Mouse (Mus musculus) intestine, embryonic 15.5 days (tissue): Measurements from ENCODE around the gene P2rx7. TPM values are rescaled to one million over a fixed set of nuclear protein-coding genes. Genes with fewer than 3 reads are reported as not detected.
"Not testable (repeated sequence)": the region's sequence is repeated elsewhere in the genome, so short reads cannot be mapped to it uniquely, and the experiment has no call there.

ENCODE experiments used
- ATAC-seq: fragments of 200-750 bp; cut with Nextera tagmentation; 2 replicates; pipeline ENCODE4 v1.8.0; 2017; ENCODE audit warnings: moderate TSS enrichment, moderate library complexity
- H3K27ac ChIP-seq: fragments of 300-500 bp; sonication (generic); 2 replicates; pipeline ENCODE4 v1.5.1; 2015; ENCODE audit warnings: mild to moderate bottlenecking, inconsistent platforms
- H3K27me3 ChIP-seq: fragments of 300-500 bp; sonication (generic); replicated peaks from 2 replicates; pipeline ENCODE4 v1.6.1; 2015; ENCODE audit warnings: inconsistent platforms
- H3K36me3 ChIP-seq: fragments of 300-500 bp; sonication (generic); 2 replicates; pipeline ENCODE4 v1.6.1; 2015; ENCODE audit warnings: inconsistent platforms
- H3K4me1 ChIP-seq: fragments of 300-500 bp; sonication (generic); replicated peaks from 2 replicates; pipeline ENCODE4 v1.6.1; 2015; ENCODE audit warnings: inconsistent platforms
- H3K4me2 ChIP-seq: fragments of 300-500 bp; sonication (generic); replicated peaks from 2 replicates; pipeline ENCODE4 v1.6.1; 2015; ENCODE audit warnings: mild to moderate bottlenecking, inconsistent platforms
- H3K4me3 ChIP-seq: fragments of 300-500 bp; sonication (generic); replicated peaks from 2 replicates; pipeline ENCODE4 v1.5.1; 2015; ENCODE audit warnings: inconsistent platforms
- H3K9ac ChIP-seq: fragments of 300-500 bp; sonication (generic); 2 replicates; pipeline ENCODE4 v1.6.1; 2015; ENCODE audit warnings: inconsistent platforms
- H3K9me3 ChIP-seq: fragments of 300-500 bp; sonication (generic); 2 replicates; pipeline ENCODE4 v1.6.1; 2016; ENCODE audit warnings: inconsistent platforms
- WGBS: fragments of 180-500 bp; shearing (Covaris S2); methylation state at CpG from one replicate; pipeline ENCODE4 v1.1.7; 2015; 5-methylcytosine and 5-hydroxymethylcytosine counted together
- polyA plus RNA-seq: library from polyadenylated mRNA; unstranded; fragments of >200 nt; fragmentation: Nextera tagmentation; extraction: Ambion mirVana; gene quantifications from 2 replicates; pipeline ENCODE4 v1.2.1, GENCODE M21; 2015

Gene P2rx7
- polyA plus RNA-seq, 1 experiment from 2014 or later = 2.5 TPM

DNA sequence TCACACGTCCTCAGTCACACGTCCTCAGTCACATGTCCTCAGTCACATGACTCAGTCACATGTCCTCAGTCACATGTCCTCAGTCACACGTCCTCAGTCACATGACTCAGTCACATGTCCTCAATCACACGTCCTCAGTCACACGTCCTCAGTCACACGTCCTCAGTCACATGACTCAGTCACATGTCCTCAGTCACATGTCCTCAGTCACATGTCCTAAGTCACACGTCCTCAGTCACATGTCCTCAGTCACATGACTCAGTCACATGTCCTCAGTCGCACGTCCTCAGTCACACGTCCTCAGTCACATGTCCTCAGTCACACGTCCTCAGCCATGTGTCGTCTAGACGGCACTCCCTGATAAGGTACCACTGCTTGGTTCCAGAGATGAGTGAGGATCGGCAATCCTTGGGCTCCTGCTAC is 4.3 kb downstream of the P2rx7 start:
- not testable (repeated sequence) for H3K36me3 ChIP-seq, H3K9me3 ChIP-seq, H3K4me1 ChIP-seq, H3K27ac ChIP-seq, H3K4me2 ChIP-seq, H3K4me3 ChIP-seq, H3K9ac ChIP-seq, ATAC-seq, H3K27me3 ChIP-seq
- WGBS = 92% methylated on average over 14 of the region's 14 CpGs

DNA sequence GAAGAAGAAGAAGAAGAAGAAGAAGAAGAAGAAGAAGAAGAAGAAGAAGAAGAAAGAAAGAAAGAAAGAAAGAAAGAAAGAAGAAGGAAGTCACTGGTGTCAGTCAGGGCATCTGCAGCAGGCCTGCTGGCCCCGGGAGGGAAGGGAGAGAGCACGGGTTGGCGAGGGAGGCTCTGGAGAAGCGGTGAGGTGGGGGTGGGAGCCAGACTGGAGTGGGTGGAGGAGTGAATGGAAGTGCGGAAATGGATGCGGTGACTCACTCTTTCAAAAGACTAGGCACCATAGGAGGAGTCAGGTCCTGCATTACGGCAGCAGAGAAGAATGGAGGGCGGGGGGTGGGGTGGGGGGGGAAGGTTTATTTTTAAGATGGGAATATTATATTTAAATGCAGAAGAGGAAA is 5.6 kb downstream of the P2rx7 start:
- no peaks in the 10 kb centered on the region for H3K36me3 ChIP-seq
- no peak overlapping the region for H3K9ac ChIP-seq
- peaks cover 10% of the 10 kb centered on the region for H3K4me1 ChIP-seq
- WGBS = 73% methylated on average over 8 of the region's 8 CpGs
- no peak overlapping the region for H3K4me2 ChIP-seq
- no peak for ATAC-seq
- H3K4me3 ChIP-seq = no peak overlapping the region
- H3K9me3 ChIP-seq = no peaks in the 10 kb centered on the region
- H3K27me3 ChIP-seq = no peaks in the 10 kb centered on the region
- no peak overlapping the region for H3K27ac ChIP-seq

DNA sequence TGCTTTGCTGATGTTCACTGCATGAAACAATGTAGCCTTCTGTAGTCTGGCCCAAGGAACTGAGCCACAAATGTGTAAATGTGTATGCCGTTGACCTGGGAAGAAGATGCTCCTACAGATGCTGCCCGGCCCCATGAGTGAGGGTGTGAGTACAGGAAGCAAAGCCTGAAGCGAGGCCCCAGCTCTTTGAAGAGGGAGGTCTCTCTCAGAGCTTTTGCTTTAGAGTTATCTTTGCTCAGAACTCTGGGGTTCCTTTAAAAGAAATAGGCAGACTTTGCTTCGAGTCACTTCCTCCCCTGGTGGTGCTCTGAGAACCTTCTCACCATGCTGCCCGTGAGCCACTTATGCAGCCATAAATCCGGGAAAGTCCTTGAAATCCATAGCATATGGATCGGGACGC is 6.4 kb downstream of the P2rx7 start:
- peaks cover 8% of the 10 kb centered on the region for H3K4me1 ChIP-seq
- no peak overlapping the region for H3K4me3 ChIP-seq
- no peaks in the 10 kb centered on the region for H3K9me3 ChIP-seq
- no peaks in the 10 kb centered on the region for H3K36me3 ChIP-seq
- H3K27ac ChIP-seq = no peak overlapping the region
- no peak overlapping the region for H3K9ac ChIP-seq
- no peak for ATAC-seq
- no peaks in the 10 kb centered on the region for H3K27me3 ChIP-seq
- WGBS = 83% methylated on average over 8 of the region's 8 CpGs
- no peak overlapping the region for H3K4me2 ChIP-seq

DNA sequence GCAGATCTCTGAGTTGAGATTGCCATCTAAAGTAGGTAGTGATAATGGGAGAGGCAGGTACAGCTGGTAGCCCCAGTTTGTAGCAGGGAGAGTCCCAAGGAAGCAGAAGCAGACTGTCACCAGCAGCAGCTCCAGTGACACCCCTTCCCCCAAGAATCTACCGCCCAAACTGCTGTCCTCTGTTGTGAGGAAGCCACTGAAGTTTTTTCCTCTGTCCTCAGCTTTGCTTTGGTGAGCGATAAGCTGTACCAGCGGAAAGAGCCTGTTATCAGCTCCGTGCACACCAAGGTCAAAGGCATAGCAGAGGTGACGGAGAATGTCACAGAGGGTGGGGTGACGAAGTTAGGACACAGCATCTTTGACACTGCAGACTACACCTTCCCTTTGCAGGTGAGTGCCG is 8.8 kb downstream of the P2rx7 start:
- Histone ChIP-seq H3K9ac (no peak overlapping the region; the same call in 1 of the 2 replicates), H3K4me1 (peaks cover 11% of the 10 kb centered on the region), H3K27ac (no peak overlapping the region), H3K4me3 (no peak overlapping the region), H3K36me3 (no peaks in the 10 kb centered on the region), H3K4me2 (no peak overlapping the region), H3K9me3 (no peaks in the 10 kb centered on the region), H3K27me3 (no peaks in the 10 kb centered on the region)
- WGBS = 65% methylated on average over 7 of the region's 7 CpGs
- peak; percentile 24; the same call in 1 of the 2 replicates for ATAC-seq

DNA sequence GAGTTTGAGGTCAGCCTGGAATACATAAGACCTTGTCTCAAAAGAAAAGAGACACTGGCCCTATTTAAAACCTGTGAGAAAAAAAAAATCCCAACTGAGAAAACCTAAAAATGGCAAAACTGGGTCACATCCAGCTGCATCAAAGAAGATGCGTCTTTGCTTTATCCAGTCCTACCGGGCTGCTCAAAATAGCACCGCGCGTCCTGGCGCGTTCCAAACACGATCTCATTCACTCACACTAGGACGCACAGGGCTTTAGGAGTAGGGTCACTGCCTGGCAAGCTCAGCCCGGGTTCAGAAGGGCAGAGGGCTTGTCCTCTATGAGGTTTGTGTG is 9.4 kb downstream of the P2rx7 start:
- H3K4me1 ChIP-seq = peaks cover 11% of the 10 kb centered on the region
- H3K9me3 ChIP-seq = no peaks in the 10 kb centered on the region
- 0 out of 2 replicates have a peak overlapping the region, but pooled peaks have one; percentile 36 for H3K27ac ChIP-seq
- whole genome bisulfite sequencing = 74% methylated on average over 10 of the region's 10 CpGs
- no peak overlapping the region for H3K4me3 ChIP-seq
- no peak for ATAC-seq
- H3K36me3 ChIP-seq = no peaks in the 10 kb centered on the region
- H3K27me3 ChIP-seq = no peaks in the 10 kb centered on the region
- H3K9ac ChIP-seq = no peak overlapping the region
- no peak overlapping the region for H3K4me2 ChIP-seq

DNA sequence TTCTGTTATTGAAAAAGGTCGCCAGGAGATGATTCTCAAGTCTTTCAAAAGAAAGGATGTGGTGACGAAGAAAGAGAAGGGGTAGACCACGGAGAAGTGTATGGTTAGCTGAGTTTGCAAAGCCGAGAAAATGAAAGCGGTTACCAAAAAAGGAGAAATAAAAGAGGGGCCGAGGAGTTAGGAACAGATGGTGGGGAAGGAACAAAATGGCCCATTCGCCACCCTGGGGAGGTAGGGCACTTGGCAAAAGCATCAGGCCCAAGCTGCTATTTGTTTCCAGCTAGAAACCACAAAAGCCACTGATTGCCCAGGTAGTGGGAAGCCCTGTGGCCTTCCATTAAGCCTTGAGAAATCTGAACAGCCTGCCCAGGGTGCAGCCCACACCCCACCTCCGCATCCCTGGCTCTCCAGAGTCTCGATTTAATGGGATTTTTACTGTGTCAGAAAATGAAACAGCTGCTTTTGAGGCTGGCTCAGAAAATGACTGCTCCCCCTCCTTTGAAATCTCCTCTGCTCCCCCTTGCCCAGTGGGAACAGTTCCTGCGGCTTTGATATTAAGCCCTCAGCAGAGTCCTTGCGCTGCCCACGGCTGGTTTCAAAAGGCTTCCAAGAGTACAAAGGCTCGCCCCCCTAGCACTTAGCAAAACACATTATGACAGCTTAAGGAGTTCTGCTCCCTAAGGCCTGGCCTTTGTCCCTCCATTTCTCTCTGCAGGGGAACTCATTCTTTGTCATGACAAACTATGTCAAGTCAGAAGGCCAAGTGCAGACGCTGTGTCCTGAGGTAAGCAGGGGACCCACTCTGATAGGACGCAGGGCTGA is 9.9 kb downstream of the P2rx7 start:
- H3K9me3 ChIP-seq = no peaks in the 10 kb centered on the region
- no peaks in the 10 kb centered on the region for H3K27me3 ChIP-seq
- H3K27ac ChIP-seq = 0 out of 2 replicates have a peak overlapping the region, but pooled peaks have one; percentile 36
- peaks cover 11% of the 10 kb centered on the region for H3K4me1 ChIP-seq
- no peak overlapping the region for H3K4me3 ChIP-seq
- no peak overlapping the region for H3K9ac ChIP-seq
- no peak overlapping the region for H3K4me2 ChIP-seq
- WGBS = 56% methylated on average over 15 of the region's 15 CpGs
- ATAC-seq = peak; percentile 34; the same call in 1 of the 2 replicates
- no peaks in the 10 kb centered on the region for H3K36me3 ChIP-seq

DNA sequence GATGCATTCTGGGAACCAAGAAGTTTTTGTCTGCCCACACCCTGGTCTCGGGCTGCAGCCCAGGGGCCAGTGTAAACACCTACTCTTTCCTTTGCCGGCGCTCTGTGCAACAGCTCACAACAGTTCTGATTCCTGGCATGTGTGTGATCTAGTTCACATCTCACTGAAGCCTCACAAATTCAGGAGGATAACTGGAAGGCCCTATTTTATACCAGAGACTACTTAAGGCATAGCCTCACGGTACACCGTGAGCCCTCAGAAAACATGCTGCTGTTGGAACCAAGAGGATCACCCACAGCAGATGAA is 10.5 kb downstream of the P2rx7 start:
- H3K27me3 ChIP-seq = no peaks in the 10 kb centered on the region
- no peak overlapping the region for H3K9ac ChIP-seq
- peaks cover 11% of the 10 kb centered on the region for H3K4me1 ChIP-seq
- H3K36me3 ChIP-seq = no peaks in the 10 kb centered on the region
- H3K4me3 ChIP-seq = no peak overlapping the region
- H3K9me3 ChIP-seq = no peaks in the 10 kb centered on the region
- H3K4me2 ChIP-seq = no peak overlapping the region
- WGBS = 40% methylated on average over 5 of the region's 5 CpGs
- ATAC-seq = peak; percentile 19; the same call in 1 of the 2 replicates
- H3K27ac ChIP-seq = no peak overlapping the region

DNA sequence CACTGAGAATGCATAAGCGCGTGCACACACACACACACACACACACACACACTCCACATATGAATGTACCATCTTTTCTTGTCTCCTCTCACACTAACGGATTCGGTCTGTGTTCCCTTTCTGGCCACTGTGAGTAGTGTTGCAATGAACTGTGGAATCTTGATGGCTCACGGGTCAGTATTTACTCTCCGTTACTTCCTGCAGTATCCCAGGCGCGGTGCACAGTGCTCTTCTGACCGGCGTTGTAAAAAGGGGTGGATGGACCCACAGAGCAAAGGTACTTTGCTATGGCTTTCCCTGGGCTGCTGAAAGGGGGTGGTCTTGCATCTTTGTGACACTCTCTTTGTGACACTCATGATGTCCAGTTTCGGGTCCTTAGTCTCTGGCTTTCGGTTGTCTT is 13.1 kb downstream of the P2rx7 start:
- no peak overlapping the region for H3K9ac ChIP-seq
- H3K4me3 ChIP-seq = no peak overlapping the region
- no peaks in the 10 kb centered on the region for H3K9me3 ChIP-seq
- H3K4me2 ChIP-seq = no peak overlapping the region
- H3K27ac ChIP-seq = no peak overlapping the region
- 68% methylated on average over 12 of the region's 12 CpGs for WGBS
- 0 out of 2 replicates have a peak, but pooled peaks have one; percentile 46 for ATAC-seq
- no peaks in the 10 kb centered on the region for H3K36me3 ChIP-seq
- H3K4me1 ChIP-seq = peaks cover 11% of the 10 kb centered on the region
- H3K27me3 ChIP-seq = no peaks in the 10 kb centered on the region

DNA sequence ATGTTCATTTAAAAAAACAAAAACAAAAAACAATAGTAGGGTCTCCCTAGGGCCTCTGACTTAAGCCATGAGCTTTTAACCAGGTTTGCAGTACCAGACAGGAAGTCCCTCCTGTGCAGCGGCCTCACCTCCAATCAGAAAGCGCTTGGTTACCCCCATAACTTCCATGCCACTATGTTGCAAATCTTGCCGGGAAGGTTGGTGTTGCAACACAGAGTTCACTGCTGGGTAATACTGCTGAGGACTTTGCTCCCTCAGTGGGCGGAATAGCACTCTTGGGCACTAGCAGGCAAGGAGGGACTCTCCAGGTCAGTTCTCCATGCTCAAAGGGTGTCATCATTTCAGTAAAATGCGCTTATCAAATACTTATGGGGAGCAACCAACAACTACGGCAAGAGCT is 18.8 kb downstream of the P2rx7 start:
- 89% methylated on average over 6 of the region's 6 CpGs for WGBS
- peak; percentile 62; the same call in 1 of the 2 replicates for ATAC-seq
- Histone ChIP-seq H3K4me3 (no peak overlapping the region), H3K4me2 (no peak overlapping the region), H3K36me3 (no peaks in the 10 kb centered on the region), H3K9ac (no peak overlapping the region), H3K9me3 (no peaks in the 10 kb centered on the region), H3K27ac (no peak overlapping the region), H3K27me3 (no peaks in the 10 kb centered on the region), H3K4me1 (no peaks in the 10 kb centered on the region)

DNA sequence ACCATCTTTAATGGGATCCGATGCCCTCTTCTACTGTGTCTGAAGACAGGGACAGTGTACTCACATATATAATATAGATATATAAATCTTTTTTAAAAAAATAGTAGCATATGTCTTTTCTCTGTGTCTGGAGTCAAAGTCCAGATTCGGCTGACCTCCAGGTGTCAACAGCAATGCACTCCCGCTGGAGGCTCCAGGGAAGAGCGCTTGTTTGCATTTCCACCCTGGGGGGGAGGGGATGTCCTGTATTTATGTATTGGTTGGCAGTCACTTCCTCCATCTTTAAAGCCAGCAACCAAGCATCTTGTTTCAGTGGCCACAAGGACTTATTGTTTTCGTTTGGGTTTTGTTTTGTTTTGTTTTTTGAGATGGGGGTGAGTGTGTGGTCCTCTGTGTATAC is 21.3 kb downstream of the P2rx7 start:
- Histone ChIP-seq H3K27me3 (no peaks in the 10 kb centered on the region), H3K27ac (no peak overlapping the region), H3K9me3 (no peaks in the 10 kb centered on the region), H3K9ac (no peak overlapping the region), H3K4me3 (no peak overlapping the region), H3K4me1 (peaks cover 5% of the 10 kb centered on the region; the same call in 1 of the 2 replicates), H3K4me2 (no peak overlapping the region), H3K36me3 (no peaks in the 10 kb centered on the region)
- WGBS = 53% methylated on average over 5 of the region's 5 CpGs
- ATAC-seq = no peak

DNA sequence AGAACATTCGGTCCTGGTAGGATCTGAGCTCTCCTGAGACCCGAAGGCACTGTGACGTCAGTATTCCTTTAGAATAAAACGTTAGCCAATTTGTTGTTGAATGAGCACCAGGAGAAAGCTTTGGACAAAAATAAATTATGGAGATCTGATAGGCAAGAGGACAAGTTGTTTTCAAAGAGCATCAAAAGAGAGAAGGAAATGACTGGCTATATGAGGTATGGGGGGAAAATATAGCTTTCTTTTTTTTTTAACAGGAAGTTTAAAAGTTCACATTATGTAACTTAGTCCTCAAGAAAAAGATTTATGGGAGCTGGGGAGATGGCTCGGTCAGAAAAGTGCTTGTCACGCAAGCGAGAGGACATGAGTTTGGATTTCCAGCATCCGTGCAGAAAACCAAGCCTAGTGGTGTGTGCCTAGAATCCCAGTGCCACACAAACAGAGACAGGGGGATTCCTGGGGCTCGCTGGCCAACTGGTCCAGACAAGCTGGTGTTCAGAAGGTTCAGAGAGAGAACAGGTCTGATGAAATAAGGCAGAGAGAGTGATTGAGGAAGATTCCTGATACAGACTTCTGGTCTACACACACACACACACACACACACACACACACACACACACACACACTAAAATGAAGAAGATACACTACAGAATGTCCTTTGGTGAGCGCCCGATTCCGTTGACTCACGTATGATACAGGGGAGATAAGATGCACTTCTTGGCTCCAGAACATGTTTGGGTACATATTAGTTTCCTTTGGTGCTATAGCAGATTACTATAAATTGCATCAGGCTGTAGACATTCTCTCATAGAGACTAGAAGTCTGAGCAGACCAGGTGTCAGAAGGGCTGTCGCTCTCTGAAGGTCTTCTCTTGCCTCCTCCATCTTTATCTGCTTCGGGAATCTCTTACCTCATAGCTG is 25.5 kb downstream of the P2rx7 start:
- Histone ChIP-seq H3K36me3 (no peaks in the 10 kb centered on the region), H3K27ac (no peak overlapping the region), H3K9me3 (no peaks in the 10 kb centered on the region), H3K9ac (no peak overlapping the region), H3K27me3 (no peaks in the 10 kb centered on the region), H3K4me2 (no peak overlapping the region), H3K4me3 (no peak overlapping the region), H3K4me1 (peaks cover 5% of the 10 kb centered on the region; the same call in 1 of the 2 replicates)
- 65% methylated on average over 15 of the region's 15 CpGs for WGBS
- no peak for ATAC-seq

DNA sequence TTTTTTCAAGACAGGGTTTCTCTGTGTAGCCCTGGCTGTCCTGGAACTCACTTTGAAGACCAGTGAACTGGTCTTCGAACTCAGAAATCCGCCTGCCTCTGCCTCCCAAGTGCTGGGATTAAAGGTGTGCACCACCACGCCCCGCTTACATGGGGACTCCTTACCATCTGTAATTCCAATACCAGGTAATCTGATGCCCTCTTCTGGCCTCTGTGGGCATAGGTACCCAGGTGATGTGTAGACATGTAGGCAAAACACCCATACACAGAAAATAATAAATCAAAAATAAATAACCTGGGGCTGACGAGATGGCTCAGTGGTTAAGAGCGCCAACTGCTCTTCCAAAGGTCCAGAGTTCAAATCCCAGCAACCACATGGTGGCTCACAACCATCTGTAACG is 27.9 kb downstream of the P2rx7 start:
- H3K4me2 ChIP-seq = not testable (repeated sequence)

More for the DNA sequence above, 27.9 kb downstream of the P2rx7 start:
- H3K27ac ChIP-seq, H3K27me3 ChIP-seq, ATAC-seq, H3K36me3 ChIP-seq, H3K9me3 ChIP-seq, H3K9ac ChIP-seq, H3K4me3 ChIP-seq, H3K4me1 ChIP-seq: not testable (repeated sequence)
- 82% methylated on average over 7 of the region's 7 CpGs for WGBS
